Mouse (Mus musculus) macrophage (primary cell): Measurements from ENCODE around the gene Dennd2d. TPM values are rescaled to one million over a fixed set of nuclear protein-coding genes. Genes with fewer than 3 reads are reported as not detected.

ENCODE experiments used
- H3K27ac ChIP-seq: fragments of 350-480 bp; formaldehyde crosslinking; 2 replicates; pipeline ENCODE4 v1.9.0; 2021
- H3K36me3 ChIP-seq: fragments of 350-480 bp; formaldehyde crosslinking; 2 replicates; pipeline ENCODE4 v1.9.0; 2021; ENCODE audit errors: inconsistent target
- H3K4me3 ChIP-seq: fragments of 350-480 bp; formaldehyde crosslinking; 2 replicates; pipeline ENCODE4 v1.9.0; 2021; ENCODE audit errors: inconsistent target
- H3K79me2 ChIP-seq: fragments of 350-480 bp; formaldehyde crosslinking; 2 replicates; pipeline ENCODE4 v1.9.0; 2021; ENCODE audit errors: inconsistent target
- WGBS: methylation state at CpG from one replicate; pipeline ENCODE4 v1.1.7; 2026; ENCODE audit warnings: inconsistent platforms; ENCODE audit not compliant: missing documents; 5-methylcytosine and 5-hydroxymethylcytosine counted together
- polyA plus RNA-seq: library from polyadenylated mRNA; stranded (reverse); fragments of 250-400 nt; gene quantifications from 3 replicates; pipeline ENCODE4 v1.2.4, GENCODE M21; 2018; ENCODE audit warnings: inconsistent platforms

The Dennd2d gene
- polyA plus RNA-seq, 1 experiment from 2014 or later = 1.8 TPM

DNA sequence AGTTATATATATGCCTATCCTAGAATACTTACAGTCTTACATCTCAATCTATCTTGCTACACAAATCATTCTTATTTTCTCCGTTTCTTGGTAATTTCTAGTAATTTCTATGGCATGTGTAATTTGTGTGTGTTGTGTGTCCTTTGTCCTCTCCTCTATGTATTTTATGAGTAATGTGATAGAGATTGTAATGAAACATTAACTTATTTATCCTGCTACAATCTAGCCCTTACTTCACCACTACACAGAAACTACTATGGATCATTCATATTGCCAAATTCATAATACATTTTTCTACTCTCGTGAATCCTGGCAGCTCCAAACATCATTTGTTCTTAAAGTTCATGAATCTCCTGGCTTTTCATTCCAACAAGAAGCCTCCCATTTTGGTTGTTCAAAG, 45.8 kb downstream of the Dennd2d start:
- Histone ChIP-seq H3K27ac (no peak overlapping the region), H3K4me3 (no peak overlapping the region), H3K79me2 (peaks cover 65% of the 10 kb centered on the region), H3K36me3 (peaks cover 43% of the 10 kb centered on the region)
- WGBS = 100% methylated on average over 2 of the region's 2 CpGs

DNA sequence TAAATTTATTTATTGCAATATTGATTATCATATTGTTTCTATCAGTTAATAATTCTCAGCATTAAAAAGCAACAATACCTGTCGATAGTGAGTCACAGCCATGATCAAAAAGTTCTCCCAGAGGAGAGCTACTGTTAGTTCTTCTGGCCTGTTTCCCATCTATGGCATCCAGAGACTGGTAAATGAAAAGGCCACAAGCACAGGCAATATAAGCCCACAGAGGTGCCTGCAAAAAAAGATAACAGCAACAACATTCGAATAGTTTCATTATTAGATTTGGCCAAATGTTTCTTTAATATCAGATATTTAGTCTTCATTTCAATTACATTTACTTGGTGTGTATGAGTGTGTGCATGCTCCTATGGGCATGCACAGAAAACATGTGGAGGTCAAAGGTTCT, 51.1 kb downstream of the Dennd2d start:
- WGBS = 81% methylated on average over 2 of the region's 2 CpGs
- H3K79me2 ChIP-seq = peaks cover 79% of the 10 kb centered on the region
- no peak overlapping the region for H3K27ac ChIP-seq
- H3K4me3 ChIP-seq = no peak overlapping the region
- peaks cover 58% of the 10 kb centered on the region for H3K36me3 ChIP-seq

DNA sequence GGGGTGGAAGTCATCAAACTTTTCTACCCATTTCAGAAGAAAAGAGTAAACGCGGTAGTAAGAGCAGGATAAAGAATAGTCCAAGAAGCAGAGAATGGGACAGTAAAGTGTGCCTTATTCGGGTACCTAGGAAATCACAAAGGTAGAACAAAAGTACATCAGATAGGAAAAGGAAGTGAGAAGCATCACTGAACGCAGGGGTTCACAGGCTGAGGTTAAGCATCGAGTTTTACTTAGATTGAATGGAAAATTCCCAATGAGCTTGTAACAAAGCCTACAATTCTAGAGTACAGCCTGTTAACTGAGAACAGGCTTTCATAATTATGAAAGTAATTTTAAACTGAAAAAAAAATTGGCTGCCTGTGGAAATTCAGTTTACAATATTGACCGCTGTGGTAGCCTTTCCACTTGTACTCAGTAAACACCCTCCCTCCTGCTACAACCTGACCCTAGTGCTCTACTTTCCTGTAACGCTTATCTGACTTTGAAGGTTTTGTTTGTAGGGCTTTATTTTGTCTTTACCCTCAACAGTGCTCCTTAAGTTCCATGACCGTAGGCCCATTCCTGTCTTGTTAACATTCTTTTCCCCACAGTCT, 62.6 kb downstream of the Dennd2d start:
- Histone ChIP-seq H3K27ac (no peak overlapping the region), H3K79me2 (peaks cover 96% of the 10 kb centered on the region), H3K4me3 (no peak overlapping the region), H3K36me3 (peaks cover 14% of the 10 kb centered on the region; the same call in 1 of the 2 replicates)
- 84% methylated on average over 8 of the region's 8 CpGs for WGBS

DNA sequence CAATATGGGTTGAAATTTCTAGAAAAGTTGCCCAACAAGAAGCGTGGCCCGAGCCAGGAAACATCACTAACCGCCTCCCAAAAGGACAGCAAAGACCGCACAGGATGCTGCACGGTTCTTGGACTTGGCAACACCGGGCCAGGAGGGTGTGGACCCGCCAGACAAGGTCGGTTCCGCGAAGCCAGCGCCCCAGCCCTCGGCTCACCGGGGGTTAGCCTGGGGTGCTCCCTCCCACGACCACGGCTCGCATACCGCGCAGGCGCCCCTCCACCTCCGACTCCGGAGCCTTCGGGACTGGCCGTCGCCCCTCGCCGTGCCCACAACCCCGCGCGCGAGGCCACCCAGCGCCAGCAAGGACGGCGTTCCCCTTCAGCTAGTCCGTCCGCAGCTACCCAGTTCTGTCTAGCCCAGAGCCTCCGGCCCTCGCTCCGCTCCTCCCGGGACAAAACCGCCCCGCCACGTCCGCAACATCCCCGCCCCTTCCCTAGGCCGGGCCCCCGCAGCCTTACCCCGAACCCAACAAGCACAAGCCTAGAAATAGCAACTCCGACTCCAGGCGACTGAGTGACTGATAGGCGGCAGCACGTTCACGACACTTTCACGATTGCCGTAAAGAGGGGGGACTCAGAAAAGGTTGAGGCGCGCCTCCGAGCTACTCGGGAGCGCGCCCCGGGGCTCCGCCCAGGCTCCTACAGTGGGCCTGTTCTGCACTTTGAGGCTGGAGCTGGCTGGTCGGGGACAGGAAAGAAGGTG, 65.1 kb downstream of the Dennd2d start, which contains the start of the genes Dram2 and Cept1:
Gene Dram2 (plus strand): TSS at position 628 of the 753 bp plus-strand sequence.
Gene Cept1 (minus strand): TSS at position 632 of the 753 bp plus-strand sequence.
- 1% methylated on average over 61 of the region's 63 CpGs for WGBS
- Histone ChIP-seq H3K27ac (peak within 1 kb of the TSS; percentile 89), H3K4me3 (peak within 1 kb of the TSS; percentile 92), H3K79me2 (peaks cover 96% of the 10 kb centered on the region), H3K36me3 (peaks cover 2% of the 10 kb centered on the region; the same call in 1 of the 2 replicates)

DNA sequence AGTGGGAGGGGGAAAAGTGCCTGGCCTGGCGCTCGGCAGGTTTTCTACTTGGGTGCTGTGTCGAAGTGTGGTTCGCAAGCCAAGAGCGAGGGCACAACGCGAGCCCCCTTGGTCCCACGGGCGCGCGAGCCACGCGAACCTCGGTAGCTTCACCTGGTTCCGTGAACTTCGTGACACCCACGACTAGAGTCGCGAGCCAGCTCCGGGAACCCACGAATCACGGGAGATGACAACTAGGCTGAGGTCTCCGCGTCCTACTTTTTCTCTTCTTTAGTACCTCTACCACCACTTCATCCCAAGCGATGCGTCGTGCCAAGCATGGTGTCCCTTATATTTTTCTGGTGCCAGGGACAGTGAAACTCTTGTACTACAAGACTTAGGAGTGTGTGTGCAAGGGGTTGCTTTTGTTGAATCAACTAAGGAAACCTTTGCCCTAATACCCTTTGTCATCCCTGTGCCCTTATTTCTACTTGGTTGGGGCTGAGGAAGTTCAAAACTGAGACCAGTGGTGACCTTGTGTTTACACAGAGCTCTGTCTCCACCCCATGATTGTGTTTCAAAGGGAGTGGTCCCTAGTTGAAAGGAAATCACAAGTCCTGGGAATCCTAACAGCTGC, 65.8 kb downstream of the Dennd2d start:
- Histone ChIP-seq H3K79me2 (peaks cover 96% of the 10 kb centered on the region), H3K36me3 (no peaks in the 10 kb centered on the region; the same call in 1 of the 2 replicates), H3K27ac (peak overlapping the region; percentile 89), H3K4me3 (peak overlapping the region; percentile 92)
- under 1% methylated on average over 25 of the region's 27 CpGs for WGBS

DNA sequence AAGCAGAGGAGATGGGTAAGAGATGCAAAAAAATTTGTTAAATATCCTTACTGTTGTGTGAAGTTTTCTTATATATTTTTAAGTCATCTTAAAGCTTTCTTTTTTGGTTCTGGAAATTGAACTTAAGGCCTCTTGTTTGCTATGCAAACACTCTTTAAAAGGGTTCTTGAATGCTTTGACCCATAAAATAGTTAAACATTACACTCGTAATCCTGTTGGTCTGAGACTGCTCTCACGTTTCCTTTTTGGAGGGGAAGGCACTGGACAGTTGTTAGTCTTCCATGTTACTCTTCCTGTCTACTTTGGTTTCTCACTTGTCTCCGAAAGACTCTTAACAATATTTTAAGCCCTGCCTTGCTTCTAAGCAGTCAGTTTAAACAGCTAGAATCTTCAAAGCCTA, 66.8 kb downstream of the Dennd2d start:
- Histone ChIP-seq H3K4me3 (peak overlapping the region; percentile 92), H3K79me2 (peaks cover 89% of the 10 kb centered on the region), H3K27ac (peak overlapping the region; percentile 89), H3K36me3 (no peaks in the 10 kb centered on the region; the same call in 1 of the 2 replicates)
- 57% methylated on average over 3 of the region's 3 CpGs for WGBS

Other genes starting within 250 kb of the Dennd2d start
- not detected in 3 replicates for gene Chil6, start 76.2 kb upstream of the Dennd2d start, polyA plus RNA-seq
- gene Dram2, start 65.4 kb downstream of the Dennd2d start, polyA plus RNA-seq = 145 to 281 TPM (median 211 TPM) in 3 replicates
- gene Cept1, start 65.4 kb downstream of the Dennd2d start, polyA plus RNA-seq = 73.6 to 155 TPM (median 154 TPM) in 3 replicates
- gene Lrif1, start 202.6 kb downstream of the Dennd2d start, polyA plus RNA-seq = 20.1 to 62.4 TPM (median 25.0 TPM) in 3 replicates